Mouse (Mus musculus): Measurements from ENCODE around the gene Etv6.

- TF ChIP-seq POLR2A (IDR thresholded peaks at IDR 0.05; ENCODE audit: borderline replicate concordance, extremely low read depth, insufficient read depth, insufficient read length, poor library complexity, severe bottlenecking) (no peak), CTCF (IDR thresholded peaks at IDR 0.05; ENCODE audit: borderline replicate concordance, extremely low read depth, insufficient read depth, insufficient read length) (no peak)
Observed at GRCm38 (mm10) chr6:134091398-134091801, 55.9 kb downstream of the Etv6 start.
